Mouse (Mus musculus) neural tube, embryonic 11.5 days (tissue): Measurements from ENCODE around the gene Sec24a. TPM values are rescaled to one million over a fixed set of nuclear protein-coding genes. Genes with fewer than 3 reads are reported as not detected.

Experiments used
- ATAC-seq: fragments of 200-750 bp; cut with Nextera tagmentation; 2 replicates; pipeline ENCODE4 v1.8.0; 2017; ENCODE audit warnings: moderate number of reproducible peaks, mild to moderate bottlenecking, moderate TSS enrichment, moderate library complexity; ENCODE audit not compliant: insufficient read depth, low FRiP score, low TSS enrichment
- DNase-seq: peaks from one replicate; pipeline ENCODE4 v3.0.0-alpha.2; 2015; ENCODE audit warnings: low spot score
- H3K27ac ChIP-seq: fragments of 300-500 bp; sonication (generic); 2 replicates; pipeline ENCODE4 v1.5.1; 2014; ENCODE audit warnings: low read depth, mild to moderate bottlenecking, low read length
- H3K27me3 ChIP-seq: fragments of 300-500 bp; sonication (generic); 2 replicates; pipeline ENCODE4 v1.6.1; 2014; ENCODE audit warnings: mild to moderate bottlenecking, low read length, mixed read lengths; ENCODE audit not compliant: control insufficient read depth, insufficient read depth
- H3K36me3 ChIP-seq: fragments of 300-500 bp; sonication (generic); 2 replicates; pipeline ENCODE4 v1.6.1; 2014; ENCODE audit warnings: mild to moderate bottlenecking, low read length, moderate library complexity, mixed read lengths; ENCODE audit not compliant: control insufficient read depth, insufficient read depth
- H3K4me1 ChIP-seq: fragments of 300-500 bp; sonication (generic); 2 replicates; pipeline ENCODE4 v1.6.1; 2014; ENCODE audit warnings: low read length, mixed read lengths; ENCODE audit not compliant: control insufficient read depth, insufficient read depth
- H3K4me2 ChIP-seq: fragments of 300-500 bp; sonication (generic); 2 replicates; pipeline ENCODE4 v1.6.1; 2014; ENCODE audit warnings: low read depth, mild to moderate bottlenecking, moderate library complexity
- H3K4me3 ChIP-seq: fragments of 300-500 bp; sonication (generic); 2 replicates; pipeline ENCODE4 v1.5.1; 2014; ENCODE audit warnings: low read depth, low read length
- H3K9ac ChIP-seq: fragments of 300-500 bp; sonication (generic); 2 replicates; pipeline ENCODE4 v1.6.1; 2014; ENCODE audit warnings: mild to moderate bottlenecking, low read length
- H3K9me3 ChIP-seq: fragments of 300-500 bp; sonication (generic); 2 replicates; pipeline ENCODE4 v1.6.1; 2016; ENCODE audit warnings: low read length; ENCODE audit not compliant: control insufficient read depth
- WGBS: fragments of 180-500 bp; shearing (Covaris S2); extraction: QIAGEN DNeasy Blood & Tissue Kit; methylation state at CpG from one replicate; pipeline ENCODE4 v1.1.7; 2014; 5-methylcytosine and 5-hydroxymethylcytosine counted together
- polyA plus RNA-seq: library from polyadenylated mRNA; unstranded; fragments of >200 nt; fragmentation: Nextera tagmentation; extraction: Ambion mirVana; gene quantifications from 2 replicates; pipeline ENCODE4 v1.2.1, GENCODE M21; 2014

Sec24a gene
- polyA plus RNA-seq, 1 experiment from 2014 or later = 14.9 TPM

DNA sequence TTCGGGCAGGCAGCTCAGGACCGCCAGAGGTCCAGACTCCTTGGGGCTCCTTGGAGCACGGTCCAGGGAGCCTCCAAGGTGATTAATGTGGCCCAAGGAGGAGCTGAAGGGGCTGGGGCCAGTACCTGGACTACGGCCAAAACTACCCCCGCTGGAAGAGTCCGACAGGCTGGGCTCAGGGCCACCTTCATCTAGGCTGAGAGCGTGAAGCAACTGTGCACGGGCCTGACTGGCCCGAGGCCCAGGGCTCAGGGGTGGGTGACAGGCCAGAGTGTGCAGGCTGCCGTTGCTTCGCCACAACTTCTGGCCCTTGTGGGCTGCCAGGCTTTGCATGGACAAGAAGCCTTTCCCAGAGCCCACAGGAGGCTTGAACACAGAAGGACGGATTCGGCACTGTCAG lies 118.1 kb downstream of the Sec24a start:
- ATAC-seq (no peak), DNase-seq (no peak)
- WGBS = 90% methylated on average over 13 of the region's 13 CpGs

DNA sequence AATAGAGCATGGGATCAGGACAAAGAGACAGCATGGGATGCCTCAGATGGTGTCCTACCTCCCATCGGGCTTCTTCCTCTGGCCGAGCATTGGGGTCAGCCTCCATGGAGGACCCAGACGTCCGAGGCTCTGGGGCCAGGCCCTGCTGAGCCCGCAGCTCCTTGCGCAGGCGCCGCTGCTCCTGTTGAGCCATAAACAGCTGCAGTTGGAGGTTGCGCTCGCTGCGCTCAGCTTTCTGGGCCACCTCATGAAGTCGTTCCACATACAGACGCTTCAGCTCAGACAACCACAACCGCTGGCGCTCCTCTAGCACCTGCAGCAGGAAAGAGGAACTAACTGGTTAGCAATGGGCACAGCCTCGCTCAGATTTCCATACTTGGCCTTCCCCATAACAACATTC lies 119.2 kb downstream of the Sec24a start:
- 78% methylated on average over 16 of the region's 16 CpGs for WGBS
- ATAC-seq (no peak), DNase-seq (no peak)
- peaks cover 13% of the 10 kb centered on the region for H3K4me1 ChIP-seq
- H3K9me3 ChIP-seq = no peaks in the 10 kb centered on the region
- H3K9ac ChIP-seq = no peak overlapping the region
- H3K27me3 ChIP-seq = no peaks in the 10 kb centered on the region
- H3K4me3 ChIP-seq = no peak overlapping the region
- peaks cover 4% of the 10 kb centered on the region; the same call in 1 of the 2 replicates for H3K36me3 ChIP-seq
- no peak overlapping the region for H3K27ac ChIP-seq
- no peak overlapping the region for H3K4me2 ChIP-seq

More for the DNA sequence above, 118.1 kb downstream of the Sec24a start:
- Histone ChIP-seq H3K4me2 (no peak overlapping the region), H3K9ac (no peak overlapping the region), H3K36me3 (peaks cover 4% of the 10 kb centered on the region; the same call in 1 of the 2 replicates), H3K9me3 (no peaks in the 10 kb centered on the region), H3K4me3 (no peak overlapping the region), H3K4me1 (peaks cover 17% of the 10 kb centered on the region), H3K27me3 (peaks cover 9% of the 10 kb centered on the region; the same call in 1 of the 2 replicates), H3K27ac (no peak overlapping the region)

GRCm38 (mm10) chr11:51643761-51644160 lies 119.7 kb downstream of the Sec24a start:
- H3K27ac ChIP-seq = no peak overlapping the region
- no peak overlapping the region for H3K9ac ChIP-seq
- H3K4me3 ChIP-seq = no peak overlapping the region
- ATAC-seq = no peak
- peaks cover 4% of the 10 kb centered on the region; the same call in 1 of the 2 replicates for H3K36me3 ChIP-seq
- WGBS = 62% methylated on average over 15 of the region's 15 CpGs
- H3K9me3 ChIP-seq = no peaks in the 10 kb centered on the region
- no peaks in the 10 kb centered on the region for H3K27me3 ChIP-seq
- H3K4me1 ChIP-seq = peaks cover 8% of the 10 kb centered on the region
- no peak for DNase-seq
- no peak overlapping the region for H3K4me2 ChIP-seq

GRCm38 (mm10) chr11:51643202-51643601 lies 120.2 kb downstream of the Sec24a start:
- Histone ChIP-seq H3K27ac (no peak overlapping the region), H3K9ac (no peak overlapping the region), H3K36me3 (peaks cover 4% of the 10 kb centered on the region; the same call in 1 of the 2 replicates), H3K4me1 (peaks cover 3% of the 10 kb centered on the region), H3K4me3 (no peak overlapping the region), H3K4me2 (no peak overlapping the region), H3K9me3 (no peaks in the 10 kb centered on the region), H3K27me3 (no peaks in the 10 kb centered on the region)
- WGBS = 84% methylated on average over 9 of the region's 9 CpGs
- no peak for ATAC-seq
- DNase-seq = no peak

Other genes with a start within 250 kb of the Sec24a start
- gene Phykpl, start 178.9 kb downstream of the Sec24a start, polyA plus RNA-seq = 10.1 and 11.0 TPM in 2 replicates
- gene Hnrnpab, start 156.8 kb downstream of the Sec24a start, polyA plus RNA-seq = 764 and 777 TPM in 2 replicates
- 155 and 168 TPM in 2 replicates for gene Nhp2, start 143.9 kb downstream of the Sec24a start, polyA plus RNA-seq
- gene Rmnd5b, start 127.7 kb downstream of the Sec24a start, polyA plus RNA-seq = 51.2 and 52.6 TPM in 2 replicates
- 12.2 and 13.5 TPM in 2 replicates for gene N4bp3, start 112.8 kb downstream of the Sec24a start, polyA plus RNA-seq
- 0.74 and 1.4 TPM in 2 replicates for gene D930048N14Rik, start 112.7 kb downstream of the Sec24a start, polyA plus RNA-seq
- 88.7 and 99.1 TPM in 2 replicates for gene 0610009B22Rik, start 74.8 kb downstream of the Sec24a start, polyA plus RNA-seq
- gene Sar1b, start 53 bp upstream of the Sec24a start, polyA plus RNA-seq = 124 and 126 TPM in 2 replicates
- 0.07 and 0.16 TPM in 2 replicates for gene Jade2, start 94.0 kb upstream of the Sec24a start, polyA plus RNA-seq
- gene Cdkn2aipnl, start 204.0 kb upstream of the Sec24a start, polyA plus RNA-seq = 127 and 139 TPM in 2 replicates
- 178 and 187 TPM in 2 replicates for gene Ube2b, start 237.1 kb upstream of the Sec24a start, polyA plus RNA-seq
- gene Cdkl3, start 240.6 kb upstream of the Sec24a start, polyA plus RNA-seq = 12.3 and 14.2 TPM in 2 replicates